In genomic region chr1:60534932-60535331, GRCm38 (mm10) we compare ENCODE assay signal across 8 mouse cellular contexts. TPM values are rescaled to one million over a fixed set of nuclear protein-coding genes. Genes with fewer than 3 reads are reported as not detected.
DNase-seq lines count a peak whose midpoint lies in the region; ATAC-seq and TF ChIP-seq lines count a peak whose summit lies in the region.

No protein-coding gene starts in this region.

- no peaks in the 10 kb centered on the region; the same call in 1 of the 2 replicates for H3K36me3 ChIP-seq in midbrain, postnatal 0 days (ENCODE audit: insufficient read depth, low read length)
- no peaks in the 10 kb centered on the region for H3K36me3 ChIP-seq in midbrain, embryonic 11.5 days (ENCODE audit: control insufficient read depth, insufficient read depth, low read length)
- H3K36me3 ChIP-seq in heart, embryonic 12.5 days, result peaks cover 25% of the 10 kb centered on the region

- no peaks in the 10 kb centered on the region for H3K9me3 ChIP-seq in midbrain, postnatal 0 days (ENCODE audit: low read length)
- H3K9me3 ChIP-seq in midbrain, embryonic 11.5 days (ENCODE audit: control insufficient read depth, low read length), result no peaks in the 10 kb centered on the region
- no peaks in the 10 kb centered on the region for H3K9me3 ChIP-seq in heart, embryonic 12.5 days (replicated peaks)

- no peak overlapping the region for H3K4me3 ChIP-seq in midbrain, postnatal 0 days (ENCODE audit: low read depth, low read length)
- H3K4me3 ChIP-seq in midbrain, embryonic 11.5 days (ENCODE audit: low read depth, low read length), result no peak overlapping the region
- no peak overlapping the region for H3K4me3 ChIP-seq in heart, embryonic 12.5 days

- ATAC-seq in midbrain, postnatal 0 days (ENCODE audit: low FRiP score), result no peak
- no peak for ATAC-seq in midbrain, embryonic 11.5 days (ENCODE audit: low FRiP score)
- no peak for ATAC-seq in heart, embryonic 12.5 days (ENCODE audit: insufficient number of reproducible peaks, low FRiP score)

- no peak overlapping the region for H3K9ac ChIP-seq in midbrain, postnatal 0 days (replicated peaks; ENCODE audit: low read length, poor library complexity, severe bottlenecking)
- no peak overlapping the region for H3K9ac ChIP-seq in midbrain, embryonic 11.5 days (ENCODE audit: low read length)
- no peak overlapping the region for H3K9ac ChIP-seq in heart, embryonic 12.5 days

- DNase-seq in cerebellum, postnatal 10 days, result peak; percentile 39
- DNase-seq in cerebellum, adult 9-11 months, result no peak
- no peak for DNase-seq in midbrain, postnatal 0 days (ENCODE audit: low spot score)
- no peak for DNase-seq in midbrain, embryonic 11.5 days (ENCODE audit: low spot score, missing footprints)
- DNase-seq in forelimb bud, embryonic 11.5 days (ENCODE audit: low read depth, low spot score), result peak; percentile 6
- peak; percentile 0 for DNase-seq in retina, adult 2 months (ENCODE audit: low read depth, low spot score)
- DNase-seq in left cerebral cortex, adult 9 months (ENCODE audit: low spot score in 2 of 2), result no peak

- H3K4me2 ChIP-seq in midbrain, postnatal 0 days (ENCODE audit: low read depth, low read length, poor library complexity, severe bottlenecking), result no peak overlapping the region
- H3K4me2 ChIP-seq in midbrain, embryonic 11.5 days, result no peak overlapping the region
- H3K4me2 ChIP-seq in heart, embryonic 12.5 days, result no peak overlapping the region

- H3K27me3 ChIP-seq in midbrain, postnatal 0 days (ENCODE audit: insufficient read depth, low read length), result no peaks in the 10 kb centered on the region
- H3K27me3 ChIP-seq in midbrain, embryonic 11.5 days (ENCODE audit: control insufficient read depth, insufficient read depth, low read length), result no peaks in the 10 kb centered on the region
- no peaks in the 10 kb centered on the region for H3K27me3 ChIP-seq in heart, embryonic 12.5 days (replicated peaks)

- no peaks in the 10 kb centered on the region for H3K4me1 ChIP-seq in midbrain, postnatal 0 days (ENCODE audit: insufficient read depth, low read length)
- no peaks in the 10 kb centered on the region for H3K4me1 ChIP-seq in midbrain, embryonic 11.5 days (ENCODE audit: control insufficient read depth, insufficient read depth, low read length)
- no peaks in the 10 kb centered on the region for H3K4me1 ChIP-seq in heart, embryonic 12.5 days (replicated peaks)

- 92% methylated on average over 2 of the region's 2 CpGs for WGBS in midbrain, postnatal 0 days
- WGBS in midbrain, embryonic 11.5 days, result 94% methylated on average over 2 of the region's 2 CpGs
- WGBS in heart, embryonic 12.5 days, result 87% methylated on average over 2 of the region's 2 CpGs

- no peak overlapping the region for H3K27ac ChIP-seq in midbrain, postnatal 0 days (ENCODE audit: low read depth, low read length)
- no peak overlapping the region for H3K27ac ChIP-seq in midbrain, embryonic 11.5 days (ENCODE audit: low read depth, low read length)
- no peak overlapping the region for H3K27ac ChIP-seq in heart, embryonic 12.5 days (ENCODE audit: poor library complexity, severe bottlenecking)

- TF ChIP-seq CTCF in midbrain, postnatal 0 days (IDR thresholded peaks at IDR 0.05), result peak; percentile 57

RNA-seq across cellular contexts. Expression of gene Raph1, which starts 32.0 kb away (rescaled TPM):
- total RNA-seq in midbrain, postnatal 0 days (2014; rRNA removed), result 40.3 and 48.0 TPM in 2 replicates
- polyA plus RNA-seq in midbrain, postnatal 0 days (2015; fragmentation: Nextera tagmentation; extraction: Ambion mirVana), result 12.9 and 15.6 TPM in 2 replicates
- polyA plus RNA-seq in midbrain, embryonic 11.5 days (2014; fragmentation: Nextera tagmentation; extraction: Ambion mirVana), result 22.6 and 22.7 TPM in 2 replicates
- 72.9 and 76.5 TPM in 2 replicates for polyA plus RNA-seq in heart, embryonic 12.5 days (2016; fragmentation: Nextera tagmentation; extraction: Ambion mirVana)

Comparison
In these comparisons a context has a peak if more than half of its experiments do, and no peak if none do; other contexts are left out.
1. DNase-seq: peak in cerebellum, postnatal 10 days (2 of 2), forelimb bud, embryonic 11.5 days (single experiment) and retina, adult 2 months (single experiment); none in cerebellum, adult 9-11 months (single experiment), midbrain, postnatal 0 days (single experiment), midbrain, embryonic 11.5 days (single experiment) and left cerebral cortex, adult 9 months (0 of 2).